Mouse (Mus musculus) cerebellum, adult 9-10 months (tissue): ENCODE data around the gene Iqcd.
A peak's percentile ranks its signal among the peaks of the same experiment; 100 is the strongest.

Experiments used
- DNase-seq: peaks from one replicate; pipeline ENCODE4 v3.0.0; 2022

The Iqcd gene

DNA sequence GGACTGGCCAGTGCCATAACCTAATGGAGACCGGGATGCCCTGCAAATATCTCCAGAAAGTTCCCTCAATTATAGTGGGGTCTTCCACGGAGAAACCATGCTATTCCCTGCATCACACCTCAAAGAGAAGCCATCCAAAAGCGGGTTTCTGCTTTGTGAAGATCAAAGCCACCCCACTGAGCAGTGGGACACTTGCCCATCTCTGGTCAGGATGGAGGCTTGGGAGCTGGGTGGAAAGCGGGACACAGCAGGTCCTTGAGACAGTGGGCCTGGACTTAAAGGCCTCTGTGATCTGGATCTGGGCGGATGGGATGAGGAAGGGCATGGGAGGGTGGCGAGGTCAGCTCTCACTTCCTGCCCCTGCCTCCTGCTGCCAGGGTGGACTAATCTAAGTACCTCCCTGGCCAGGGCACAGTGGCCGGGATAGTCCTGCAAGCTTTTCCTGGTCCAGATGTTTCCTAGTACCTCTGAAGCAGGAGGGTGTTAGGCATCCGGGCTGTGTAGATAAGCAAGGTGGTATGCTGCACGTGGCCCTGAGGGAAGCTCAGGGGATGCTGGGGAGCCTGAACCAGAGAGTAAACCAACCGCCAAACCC, 14.2 kb upstream of the Iqcd start:
- peak; percentile 71 for DNase-seq

DNA sequence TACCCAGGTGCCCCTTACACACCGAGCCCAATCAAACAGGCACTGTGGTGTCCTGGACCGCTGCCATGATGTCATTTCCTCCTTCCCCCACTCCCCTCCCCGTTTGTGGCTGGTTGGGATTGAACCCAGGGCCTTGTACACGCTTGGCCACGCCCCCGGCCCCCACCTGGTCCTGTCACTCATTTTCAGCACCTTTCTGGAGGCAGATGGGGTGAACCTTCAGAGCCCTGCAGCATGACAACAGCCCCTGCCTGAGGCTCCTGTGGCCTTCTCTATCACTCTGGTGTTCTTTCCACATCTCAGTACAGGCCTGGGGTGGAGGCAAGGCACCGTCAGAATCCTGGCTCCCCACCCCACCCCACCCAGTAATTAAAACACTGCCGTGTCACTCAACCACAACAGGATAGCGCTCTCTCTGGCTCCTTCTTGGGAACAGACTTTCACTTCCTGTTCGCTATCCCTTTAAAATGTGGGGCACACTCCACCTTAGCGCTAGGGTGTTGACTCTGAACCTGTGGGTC, 12.0 kb upstream of the Iqcd start:
- DNase-seq: no peak

DNA sequence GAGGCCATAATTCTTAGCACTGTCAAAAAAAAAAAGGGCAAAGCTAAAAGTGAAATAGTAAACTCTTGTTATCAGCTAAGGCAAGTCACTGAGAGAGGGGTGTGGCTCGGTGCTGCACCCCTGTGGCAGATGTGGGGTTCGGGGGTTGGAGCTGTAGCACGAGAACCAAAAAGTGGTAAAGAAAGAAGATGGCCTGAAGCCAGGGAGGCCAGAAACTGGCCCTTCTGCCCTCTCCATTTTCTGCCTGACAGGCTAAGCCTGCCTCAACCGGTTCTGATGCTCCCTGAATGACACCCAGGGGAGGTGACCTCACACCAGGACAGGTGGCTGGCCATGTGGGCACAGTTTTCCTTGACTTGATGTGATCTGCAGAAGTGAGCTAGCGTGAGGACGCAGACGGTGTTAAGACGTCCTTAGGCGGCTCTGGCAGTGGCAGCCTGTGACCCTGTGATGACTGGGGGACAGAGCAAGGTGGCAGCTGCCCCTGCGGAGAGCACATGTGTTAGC, 10.8 kb upstream of the Iqcd start:
- no peak for DNase-seq

DNA sequence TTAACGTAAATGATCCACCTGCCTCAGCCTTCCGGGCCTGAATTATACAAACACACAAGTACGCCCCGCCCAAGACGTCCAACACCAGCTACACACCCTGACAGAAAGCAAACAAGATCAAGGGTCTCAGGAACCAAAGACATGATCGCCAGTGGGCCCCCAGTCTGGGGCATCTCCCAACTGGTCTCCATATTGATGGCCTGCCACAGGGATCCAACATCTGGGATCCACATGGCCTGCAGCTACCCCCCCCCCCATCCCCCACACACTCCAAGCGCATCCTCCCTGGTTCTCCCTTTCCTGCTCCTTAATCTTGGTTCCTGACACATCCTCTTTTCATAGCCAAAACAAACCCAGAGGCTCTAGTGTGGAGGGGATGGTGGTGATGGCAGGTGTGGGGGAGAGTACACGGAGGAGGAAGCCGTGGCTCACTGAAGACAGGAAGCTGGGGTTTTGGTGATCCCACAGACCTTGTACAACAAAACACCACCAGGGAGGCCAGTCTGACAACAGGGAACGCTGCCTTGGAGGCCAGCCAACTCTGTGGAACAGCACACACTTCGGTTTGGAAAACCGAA, 10.2 kb upstream of the Iqcd start:
- no peak for DNase-seq

DNA sequence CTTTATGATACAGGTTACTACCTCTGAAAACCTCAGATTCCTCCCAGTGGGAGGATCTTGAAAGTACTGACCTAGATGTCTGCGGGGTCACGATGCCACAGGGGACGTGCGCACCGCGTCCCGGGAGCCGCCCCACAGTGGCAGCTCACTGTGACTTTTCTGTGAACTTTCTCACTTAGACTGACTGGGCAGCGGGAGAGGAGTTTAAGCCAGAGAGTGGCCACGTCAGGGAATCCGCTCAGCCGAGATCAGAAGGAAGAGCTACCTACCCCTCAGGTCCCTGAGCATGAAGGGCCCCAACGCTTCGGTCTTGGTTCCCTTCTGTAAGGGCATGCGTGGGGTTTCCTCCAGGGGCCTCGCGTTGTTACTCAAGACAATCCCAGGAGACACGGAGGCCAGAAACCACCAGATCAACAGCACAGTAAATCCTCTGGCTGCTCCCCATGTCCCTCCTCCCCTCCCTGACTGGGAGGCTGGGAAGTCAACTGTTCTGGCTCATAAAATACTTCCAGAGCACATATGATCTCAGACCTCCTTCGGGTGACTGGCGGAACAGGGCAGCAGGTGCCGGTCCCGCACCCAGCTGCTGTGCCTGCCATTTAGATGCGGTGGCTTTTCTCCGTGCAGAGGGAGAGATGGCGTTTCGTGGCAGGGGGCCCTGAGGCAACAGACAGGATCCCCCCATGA, 9.5 kb upstream of the Iqcd start:
- DNase-seq: peak; percentile 78

DNA sequence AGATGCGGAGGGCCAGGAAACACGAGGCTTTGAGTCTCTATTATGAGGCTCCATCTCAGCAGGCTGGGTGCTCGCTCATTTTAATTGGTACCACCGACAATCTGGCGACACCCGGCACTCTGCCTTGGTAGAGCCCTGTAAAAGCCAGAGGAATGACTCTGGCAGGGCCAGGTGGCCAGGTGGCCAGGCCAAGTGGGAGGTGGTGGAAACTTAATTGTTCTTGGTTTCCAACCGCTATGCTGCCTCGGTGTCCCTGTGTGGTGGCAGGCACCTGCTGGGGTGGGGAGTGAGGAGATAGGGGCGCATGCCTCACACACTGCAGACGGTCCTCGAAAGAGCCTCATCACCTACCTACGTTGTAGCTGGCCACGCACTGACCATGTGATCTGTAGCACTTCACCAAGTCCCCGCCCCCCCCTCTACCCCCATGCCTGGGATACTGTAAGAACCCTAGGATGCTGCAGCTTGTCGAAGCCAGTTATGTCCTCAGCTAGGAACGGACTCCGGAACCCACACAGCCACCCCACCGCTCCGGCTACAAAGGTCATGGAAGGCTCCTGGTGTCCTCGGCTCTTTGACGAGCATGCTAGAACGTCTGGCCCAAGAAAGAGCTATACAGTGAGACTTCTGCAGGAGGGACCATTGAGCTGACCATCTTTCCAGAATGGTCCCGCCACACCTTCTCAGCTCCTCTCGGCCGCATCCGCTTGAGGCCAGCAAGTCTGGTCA, 8.8 kb upstream of the Iqcd start:
- DNase-seq: peak; percentile 78

DNA sequence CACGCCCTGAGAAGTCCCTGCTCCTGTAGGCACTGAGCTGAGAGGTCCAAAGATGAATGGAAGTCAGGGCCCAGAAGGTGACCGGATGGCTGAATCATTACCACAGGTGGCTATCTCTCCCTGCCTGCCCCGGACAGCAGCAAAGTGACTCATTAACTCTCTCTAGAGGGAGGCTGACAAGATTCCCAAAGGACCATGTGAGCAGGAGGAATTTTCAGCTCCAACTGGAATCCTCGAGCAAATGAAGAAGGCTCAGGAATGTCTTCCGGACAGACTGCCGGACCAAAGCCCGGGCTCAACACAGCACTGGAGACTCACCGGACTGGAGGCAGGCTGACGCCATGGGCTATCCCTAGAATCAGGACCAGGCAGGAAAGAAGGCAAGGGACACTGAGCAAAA, 6.8 kb upstream of the Iqcd start:
- DNase-seq: no peak

DNA sequence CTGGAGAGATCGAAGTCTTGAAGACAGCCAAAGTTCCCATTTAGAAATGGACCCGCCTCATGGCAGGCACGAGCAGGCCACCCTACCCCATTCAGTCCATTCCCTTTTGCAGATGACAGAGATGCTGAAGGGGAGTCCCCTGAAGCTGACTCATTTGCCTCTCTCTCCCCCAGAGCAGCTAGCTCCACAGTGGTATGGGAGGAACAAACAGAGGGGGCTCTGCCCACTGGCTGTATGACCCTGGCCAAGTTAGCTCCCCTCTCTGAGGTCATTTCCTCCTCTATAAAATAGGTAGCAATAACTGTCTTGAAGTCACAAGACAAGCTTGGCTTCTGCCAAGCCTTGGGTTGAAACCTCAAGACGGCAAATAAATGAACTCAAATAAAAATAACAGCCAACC, 5.3 kb upstream of the Iqcd start:
- no peak for DNase-seq

DNA sequence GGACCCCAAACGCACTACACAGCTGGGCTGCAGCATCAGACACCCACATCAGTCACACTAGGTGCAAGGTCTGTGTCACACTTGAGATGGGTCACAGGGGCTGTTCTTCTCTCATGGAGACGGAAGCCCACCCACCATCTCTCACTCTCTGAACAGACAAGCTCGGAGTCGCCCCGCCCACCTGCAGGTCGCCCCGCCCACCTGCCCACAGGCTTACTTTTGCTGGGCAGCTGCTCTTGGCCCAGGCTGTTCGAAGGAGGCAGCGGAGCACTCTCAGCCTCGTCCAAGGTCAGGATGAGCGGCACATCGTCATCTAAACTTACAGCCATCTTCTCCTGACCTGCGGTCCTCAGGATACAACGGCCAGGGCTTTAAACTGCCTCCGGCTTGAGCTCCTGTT, 3.8 kb upstream of the Iqcd start:
- no peak for DNase-seq

DNA sequence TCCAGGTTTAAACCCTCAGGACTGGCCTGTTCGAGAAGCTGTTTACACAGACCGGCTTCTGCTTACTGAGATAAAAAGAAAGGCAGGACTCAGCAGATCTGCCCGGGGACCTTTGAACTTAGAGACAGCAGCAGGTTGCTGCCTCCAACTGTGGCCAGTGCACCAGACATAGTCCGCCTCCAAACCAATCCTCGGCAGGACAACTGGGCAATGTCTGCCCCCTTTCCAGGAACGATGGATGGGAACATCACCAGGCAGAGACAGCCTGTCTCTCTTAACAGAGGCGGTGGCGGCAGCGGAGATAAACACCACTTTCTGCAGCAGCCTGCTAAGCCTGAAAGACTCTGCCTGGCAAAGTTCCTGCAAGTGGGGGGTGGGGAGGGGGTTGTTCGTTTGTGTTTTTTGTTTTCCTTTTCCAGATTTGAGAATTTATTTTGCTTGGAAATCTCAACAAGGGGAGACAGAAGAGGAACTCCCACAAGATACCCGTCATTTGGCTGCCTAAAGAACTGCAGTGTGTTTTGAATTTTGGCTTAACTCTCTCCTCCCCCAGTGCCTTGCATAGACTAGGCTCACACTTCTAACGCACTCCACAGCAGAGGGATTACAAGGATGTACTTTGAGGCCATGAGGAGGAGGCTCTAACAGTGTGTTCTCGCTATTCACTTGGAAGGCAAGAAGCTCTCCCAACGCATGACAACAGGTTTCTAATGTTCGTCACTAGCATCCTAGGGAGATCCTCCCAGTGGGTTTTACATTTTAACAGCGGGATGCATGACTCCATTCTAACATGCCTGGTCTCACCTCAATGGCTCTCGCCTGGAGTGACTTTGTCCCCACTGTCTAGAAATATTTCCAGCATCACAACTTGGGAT, 1.8 kb upstream of the Iqcd start:
- DNase-seq: no peak

DNA sequence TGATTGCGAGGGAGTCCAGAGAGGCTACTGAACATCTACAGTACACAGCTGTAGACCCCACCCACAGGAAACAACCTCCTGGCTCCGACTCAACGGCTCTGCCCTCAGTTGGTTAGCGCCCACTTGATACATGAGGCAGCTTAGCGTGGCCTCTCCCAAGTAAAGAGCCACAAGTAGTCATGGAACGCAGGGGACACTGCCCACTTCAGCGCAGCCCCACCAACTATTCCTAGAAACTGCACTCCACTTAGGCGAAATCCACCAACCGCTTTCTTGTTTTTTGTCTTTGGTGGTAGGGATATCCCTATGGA, 1.2 kb upstream of the Iqcd start:
- no peak for DNase-seq

DNA sequence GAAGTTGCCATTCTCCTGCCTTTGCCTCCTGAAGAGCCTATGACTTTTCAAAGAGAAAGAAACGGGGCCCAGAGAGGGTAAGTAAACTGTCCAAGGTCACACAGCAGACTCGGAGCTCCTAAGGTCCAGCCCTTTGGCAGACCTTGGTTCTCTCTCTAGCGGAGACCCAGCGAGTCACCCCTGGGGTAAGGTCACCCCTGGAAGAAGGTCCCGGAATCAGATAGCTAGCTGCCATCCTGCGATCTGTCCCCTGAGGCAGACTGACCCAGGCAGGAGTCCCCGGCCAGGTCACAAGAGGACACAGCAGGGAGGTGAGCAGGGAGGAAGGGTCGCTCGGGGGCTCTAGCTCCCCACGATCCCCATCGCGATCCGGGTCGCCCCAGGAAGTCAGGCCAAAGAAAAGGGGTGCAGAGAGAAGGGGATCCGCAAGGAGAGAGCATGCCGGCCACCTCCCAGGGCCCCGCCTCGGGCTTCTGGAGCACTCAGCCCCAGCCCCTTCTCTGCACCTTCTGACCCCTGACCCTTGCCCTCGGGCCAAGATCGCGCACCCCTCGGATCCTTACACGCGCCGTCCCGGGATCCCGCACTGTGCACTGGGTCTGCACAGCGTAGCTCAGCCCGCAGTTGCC, 762 bp upstream of the Iqcd start:
- DNase-seq: no peak

DNA sequence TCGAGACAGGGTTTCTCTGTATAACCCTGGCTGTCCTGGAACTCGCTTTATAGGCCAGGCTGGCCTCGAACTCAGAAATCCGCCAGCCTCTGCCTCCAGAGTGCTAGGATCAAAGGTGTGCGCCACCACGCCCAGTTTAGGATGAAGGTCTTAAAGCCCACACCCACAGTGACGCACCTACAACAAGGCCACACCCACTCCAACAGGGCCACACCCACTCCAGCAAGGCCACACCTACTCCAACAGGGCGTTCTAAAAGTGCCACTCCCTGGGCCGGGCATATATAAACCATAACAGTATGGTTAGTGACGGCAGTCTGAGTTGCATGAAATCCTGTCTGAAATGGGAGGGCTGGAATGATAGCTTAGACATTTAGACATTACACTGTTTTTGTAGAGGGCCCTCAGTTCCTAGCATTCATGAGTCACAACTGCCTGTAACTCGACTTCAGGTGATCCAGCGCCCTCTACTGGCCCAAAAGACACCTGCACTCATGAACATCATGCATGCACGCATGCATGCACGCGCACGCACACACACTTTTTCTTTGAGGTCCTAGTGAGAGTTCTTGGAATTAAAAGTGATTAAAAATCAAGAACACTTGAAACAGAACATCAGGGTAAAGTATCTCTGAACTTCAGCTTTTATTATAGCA, 1.7 kb downstream of the Iqcd start:
- DNase-seq: no peak

DNA sequence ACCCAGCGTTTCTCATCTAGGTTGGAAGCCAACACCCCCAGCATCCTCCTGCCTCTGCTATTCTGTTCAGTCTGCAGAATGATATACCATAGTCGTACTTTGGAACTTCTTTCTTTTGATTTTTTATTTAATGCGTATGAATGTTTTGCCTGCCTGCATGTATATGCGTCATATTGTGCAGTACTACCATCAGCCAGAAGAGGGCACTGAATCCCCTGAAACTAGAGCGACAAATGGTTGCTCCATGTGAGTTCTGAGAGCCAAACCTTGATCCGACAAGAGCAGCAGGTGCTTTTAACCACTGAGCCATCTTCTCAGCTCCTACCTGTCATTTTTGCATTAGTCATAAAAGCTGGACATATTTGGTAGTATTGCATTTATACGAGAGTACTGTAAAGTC, 3.3 kb downstream of the Iqcd start:
- DNase-seq: no peak

DNA sequence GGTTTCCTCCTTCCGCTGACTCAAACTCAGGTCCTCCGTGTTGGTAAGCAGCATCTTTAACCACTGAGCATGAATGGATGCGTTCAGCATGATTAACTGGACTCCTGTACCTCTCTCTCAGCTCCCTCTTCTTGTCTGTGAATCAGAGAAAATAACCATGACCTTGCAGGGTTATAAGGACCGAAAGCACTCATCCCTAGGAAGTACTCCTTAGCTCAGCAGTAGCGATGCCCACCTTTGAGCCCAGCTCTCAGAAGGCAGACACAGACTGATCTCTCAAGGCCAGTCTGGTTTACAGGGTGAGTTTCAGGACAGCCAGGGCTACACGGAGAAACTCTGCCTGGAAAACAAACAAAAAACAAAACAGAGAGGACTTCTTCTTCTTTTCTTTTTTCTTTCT, 5.7 kb downstream of the Iqcd start:
- DNase-seq: no peak

DNA sequence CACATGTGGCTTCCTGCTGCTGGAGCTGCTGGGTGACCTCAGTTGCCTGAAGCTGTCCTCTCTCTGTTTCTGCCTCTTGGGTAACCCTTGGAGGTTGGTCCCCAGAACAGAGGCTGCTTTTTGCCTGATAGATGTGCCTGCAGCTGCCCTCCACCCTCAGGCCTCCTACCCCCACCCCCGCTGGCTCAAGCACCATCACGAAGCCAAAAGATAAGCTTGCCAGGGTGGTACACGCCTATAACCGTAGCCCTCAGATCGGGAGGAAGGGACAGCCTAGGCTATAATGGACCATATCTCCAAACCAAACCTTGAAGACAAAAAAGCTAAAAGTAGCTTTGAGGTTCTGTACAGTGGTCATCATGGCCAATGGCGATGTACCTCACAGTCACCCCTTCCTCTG, 10.8 kb downstream of the Iqcd start:
- DNase-seq: no peak

DNA sequence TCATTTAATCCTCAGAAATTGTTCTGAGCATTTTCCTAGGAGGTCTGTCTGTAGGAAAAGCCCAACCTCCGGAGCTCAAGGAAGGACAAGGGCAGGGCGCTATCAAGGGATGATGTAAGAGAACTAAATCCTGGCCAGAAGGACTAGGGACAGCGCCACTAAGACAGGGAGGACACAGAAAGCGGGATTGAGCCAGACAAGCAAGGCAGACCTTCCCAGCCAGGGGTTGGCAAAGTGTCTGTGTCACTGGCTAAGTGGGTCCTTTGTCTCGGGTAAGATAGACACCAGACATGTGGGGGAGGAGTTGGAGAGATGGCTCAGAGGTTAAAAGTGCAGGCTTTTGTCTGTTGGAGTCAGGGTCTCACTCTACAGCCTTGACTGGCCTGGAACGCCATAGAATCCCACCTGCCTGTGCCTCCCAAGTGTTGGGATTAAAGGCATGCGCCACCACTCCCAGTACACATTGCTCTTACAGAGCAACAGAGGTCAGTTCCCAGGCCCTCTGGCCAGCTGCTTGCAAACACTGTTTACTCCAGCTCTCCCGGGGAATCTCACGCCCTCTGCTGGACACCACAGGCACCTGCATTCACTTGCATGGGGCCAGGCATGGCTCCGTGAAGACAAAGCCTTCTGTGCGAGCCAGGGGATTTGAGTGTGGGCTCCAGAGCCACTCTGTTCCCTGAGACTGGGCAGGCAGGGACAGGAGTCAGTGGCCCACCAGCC, 12.3 kb downstream of the Iqcd start:
- no peak for DNase-seq

DNA sequence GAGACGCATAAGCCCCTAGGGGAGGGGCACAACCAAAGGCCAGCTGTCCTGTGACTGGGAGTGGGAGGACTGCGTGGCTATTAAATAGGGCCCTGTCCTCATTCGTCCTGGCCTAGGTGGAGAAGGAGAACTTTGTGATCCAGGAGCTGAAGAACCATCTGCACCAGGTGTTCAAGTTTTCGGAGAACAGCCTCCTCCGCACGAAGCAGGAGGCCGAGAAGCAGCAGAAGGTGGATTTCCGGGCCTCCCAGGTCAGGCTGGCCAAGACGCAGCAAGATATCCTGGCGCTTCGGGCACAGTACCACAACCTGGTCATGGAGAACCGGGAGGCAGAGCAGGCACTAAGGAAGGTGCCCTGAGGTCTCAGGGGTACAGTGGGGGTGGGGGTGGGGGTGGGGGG, 13.4 kb downstream of the Iqcd start:
- peak; percentile 73 for DNase-seq

DNA sequence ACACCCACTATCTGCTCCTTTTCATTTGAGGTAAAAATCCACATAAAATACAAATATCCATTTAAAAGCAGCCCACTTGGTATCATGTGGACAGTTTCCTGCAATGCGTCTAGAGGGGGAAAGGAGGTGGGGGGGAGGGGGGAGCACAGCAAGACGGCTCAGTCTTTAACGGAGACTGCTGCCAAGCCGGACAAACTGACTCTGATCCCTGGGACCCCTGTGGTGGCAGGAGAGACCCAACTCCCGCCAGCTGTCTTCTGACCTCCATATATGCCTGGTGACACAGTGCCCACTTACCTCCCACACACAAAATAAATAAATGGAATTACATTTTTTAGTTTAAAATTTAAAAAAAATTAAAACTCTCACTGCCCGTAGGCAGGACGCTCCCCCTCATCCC, 14.7 kb downstream of the Iqcd start:
- DNase-seq: no peak

DNA sequence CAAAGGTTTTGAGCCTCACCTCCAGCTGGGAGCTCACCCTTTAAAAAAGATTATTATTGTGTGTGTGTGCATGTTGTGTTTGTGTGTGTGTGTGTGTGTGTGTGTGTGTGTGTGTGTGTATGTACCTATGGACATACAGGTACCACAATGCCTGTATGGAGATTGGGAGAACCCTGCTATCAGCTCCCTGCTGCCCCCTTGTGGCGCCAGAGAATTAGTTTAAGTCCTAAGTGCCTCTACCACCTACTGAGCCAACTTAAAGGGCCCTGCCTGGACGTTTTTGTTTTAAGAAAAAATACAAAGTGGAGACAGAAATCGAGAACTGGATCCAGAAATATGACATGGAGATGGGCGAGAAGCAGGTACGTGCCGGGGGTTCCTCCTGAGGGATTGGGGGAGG, 16.0 kb downstream of the Iqcd start:
- peak; percentile 92 for DNase-seq

DNA sequence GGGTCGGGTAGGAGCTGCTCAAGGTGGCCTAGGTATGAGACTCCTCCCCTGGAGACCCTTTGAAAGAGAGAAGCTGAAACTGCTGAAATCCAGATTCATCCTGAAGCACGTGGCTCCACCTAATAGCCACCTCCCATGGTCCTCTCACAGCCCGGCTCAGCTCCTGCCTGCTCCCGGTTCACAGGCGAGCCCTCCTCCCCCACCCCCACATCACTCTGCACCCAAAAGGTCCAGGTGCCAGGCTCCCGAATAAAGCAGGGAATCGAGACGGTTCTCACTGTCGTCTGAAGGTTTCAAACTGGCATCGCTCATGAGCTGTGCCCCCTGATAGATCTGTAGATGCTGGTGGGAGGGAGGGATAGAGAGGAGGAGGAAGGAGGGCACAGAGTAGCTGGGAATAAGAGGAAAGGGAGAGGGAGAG, 16.4 kb downstream of the Iqcd start:
- DNase-seq: peak; percentile 67
